15 mouse cellular contexts compared by ENCODE assay signal in genomic region chr5:77546001-77546620, GRCm38 (mm10).
A peak's percentile ranks its signal among the peaks of the same experiment; 100 is the strongest.
DNase-seq lines count a peak whose midpoint lies in the region; ATAC-seq and TF ChIP-seq lines count a peak whose summit lies in the region.
"Had no signal": no experiment of that assay in that cellular context is flagged by ENCODE, and none has a peak within 500 bp of the region (broad histone marks: within the 10 kb centered on the region; RNA-seq: fewer than 3 reads in every experiment).

No protein-coding gene starts in this region.

- no peak overlapping the region for H3K9ac ChIP-seq in embryonic facial prominence, embryonic 14.5 days (ENCODE audit: low read depth, low read length)
- H3K9ac ChIP-seq in lung, embryonic 14.5 days, result no peak overlapping the region
- no peak overlapping the region for H3K9ac ChIP-seq in midbrain, embryonic 14.5 days (replicated peaks; ENCODE audit: low read length)
- H3K9ac ChIP-seq: embryonic facial prominence, embryonic 12.5 days; stomach, embryonic 15.5 days had no signal

- no peak overlapping the region for H3K4me3 ChIP-seq in embryonic facial prominence, embryonic 14.5 days (ENCODE audit: low read depth, low read length)
- no peak overlapping the region for H3K4me3 ChIP-seq in embryonic facial prominence, embryonic 10.5 days
- no peak overlapping the region for H3K4me3 ChIP-seq in lung, embryonic 14.5 days (ENCODE audit: low read depth, low read length)
- H3K4me3 ChIP-seq in lung, adult 2 months (replicated peaks; ENCODE audit: extremely low read depth, low read depth, low read length), result no peak overlapping the region
- H3K4me3 ChIP-seq in midbrain, embryonic 14.5 days (replicated peaks; ENCODE audit: low read depth, low read length), result no peak overlapping the region
- H3K4me3 ChIP-seq: embryonic facial prominence, embryonic 12.5 days; heart, embryonic 10.5 days; stomach, embryonic 15.5 days had no signal

- H3K4me1 ChIP-seq in embryonic facial prominence, embryonic 14.5 days (ENCODE audit: control insufficient read depth, insufficient read depth, low read length), result no peaks in the 10 kb centered on the region; the same call in 1 of the 2 replicates
- H3K4me1 ChIP-seq in embryonic facial prominence, embryonic 10.5 days, result peaks cover 5% of the 10 kb centered on the region
- no peaks in the 10 kb centered on the region for H3K4me1 ChIP-seq in lung, embryonic 14.5 days (ENCODE audit: insufficient read depth)
- H3K4me1 ChIP-seq in lung, adult 2 months (ENCODE audit: control insufficient read depth, insufficient read depth, low read length), result no peaks in the 10 kb centered on the region
- no peaks in the 10 kb centered on the region for H3K4me1 ChIP-seq in midbrain, embryonic 14.5 days (ENCODE audit: control insufficient read depth, insufficient read depth, low read length)
- H3K4me1 ChIP-seq: embryonic facial prominence, embryonic 12.5 days; heart, embryonic 10.5 days; stomach, embryonic 15.5 days had no signal

- H3K36me3 ChIP-seq in embryonic facial prominence, embryonic 14.5 days (ENCODE audit: control insufficient read depth, insufficient read depth, low read length), result no peaks in the 10 kb centered on the region
- no peaks in the 10 kb centered on the region for H3K36me3 ChIP-seq in embryonic facial prominence, embryonic 10.5 days (replicated peaks)
- no peaks in the 10 kb centered on the region for H3K36me3 ChIP-seq in lung, embryonic 14.5 days (ENCODE audit: insufficient read depth)
- no peaks in the 10 kb centered on the region for H3K36me3 ChIP-seq in midbrain, embryonic 14.5 days (ENCODE audit: control insufficient read depth, insufficient read depth, low read length)
- H3K36me3 ChIP-seq: embryonic facial prominence, embryonic 12.5 days; heart, embryonic 10.5 days; stomach, embryonic 15.5 days had no signal

- TF ChIP-seq CTCF in lung, embryonic 14.5 days (IDR thresholded peaks at IDR 0.05; ENCODE audit: low read depth), result no peak
- no peak for TF ChIP-seq CTCF in lung, adult 2 months (IDR thresholded peaks at IDR 0.05; ENCODE audit: insufficient read depth, low read length)
- TF ChIP-seq CTCF in brain, embryonic 14.5 days (IDR thresholded peaks at IDR 0.05; ENCODE audit: borderline replicate concordance, extremely low read depth, insufficient read depth, insufficient read length), result no peak

- intact Hi-C loops in gastrocnemius, postnatal 36 days (cut with DNase I), result no loop called here

- TF ChIP-seq POLR2A in lung, adult 2 months (IDR thresholded peaks at IDR 0.05; ENCODE audit: borderline replicate concordance, extremely low read depth, low read depth, low read length), result no peak
- TF ChIP-seq POLR2A in brain, embryonic 14.5 days (IDR thresholded peaks at IDR 0.05; ENCODE audit: borderline replicate concordance, extremely low read depth, insufficient read depth, insufficient read length, poor library complexity, severe bottlenecking), result no peak

- 38% methylated on average over 13 of the region's 13 CpGs for WGBS in embryonic facial prominence, embryonic 14.5 days
- 43% methylated on average over 13 of the region's 13 CpGs for WGBS in embryonic facial prominence, embryonic 10.5 days
- 50% methylated on average over 13 of the region's 13 CpGs for WGBS in lung, embryonic 14.5 days
- 57% methylated on average over 13 of the region's 13 CpGs for WGBS in lung, adult 2 months
- WGBS in midbrain, embryonic 14.5 days, result 10% methylated on average over 13 of the region's 13 CpGs

- H3K27me3 ChIP-seq in embryonic facial prominence, embryonic 14.5 days (replicated peaks; ENCODE audit: control insufficient read depth, insufficient read depth, low read length), result no peaks in the 10 kb centered on the region
- H3K27me3 ChIP-seq in embryonic facial prominence, embryonic 10.5 days (replicated peaks; ENCODE audit: low read depth, poor library complexity, severe bottlenecking), result 0 out of 2 replicates have a peak, but pooled peaks cover 10% of the 10 kb centered on the region
- H3K27me3 ChIP-seq in lung, embryonic 14.5 days (ENCODE audit: insufficient read depth, low read length), result no peaks in the 10 kb centered on the region
- H3K27me3 ChIP-seq in midbrain, embryonic 14.5 days (ENCODE audit: control insufficient read depth, insufficient read depth, low read length), result no peaks in the 10 kb centered on the region
- H3K27me3 ChIP-seq: embryonic facial prominence, embryonic 12.5 days; stomach, embryonic 15.5 days had no signal

- no peak for ATAC-seq in embryonic facial prominence, embryonic 14.5 days (ENCODE audit: low read depth)
- no peak for ATAC-seq in lung, embryonic 14.5 days (ENCODE audit: insufficient read depth)
- ATAC-seq in midbrain, embryonic 14.5 days (ENCODE audit: low FRiP score, low TSS enrichment), result no peak; the same call in 1 of the 2 replicates
- ATAC-seq: intestine, postnatal 0 days had no signal

- H3K9me3 ChIP-seq in embryonic facial prominence, embryonic 14.5 days (ENCODE audit: control insufficient read depth, low read length), result no peaks in the 10 kb centered on the region
- no peaks in the 10 kb centered on the region for H3K9me3 ChIP-seq in embryonic facial prominence, embryonic 10.5 days
- no peaks in the 10 kb centered on the region for H3K9me3 ChIP-seq in lung, embryonic 14.5 days (ENCODE audit: low read depth, low read length)
- no peaks in the 10 kb centered on the region for H3K9me3 ChIP-seq in midbrain, embryonic 14.5 days (ENCODE audit: control insufficient read depth, low read length)
- H3K9me3 ChIP-seq: embryonic facial prominence, embryonic 12.5 days; heart, embryonic 10.5 days; stomach, embryonic 15.5 days had no signal

- DNase-seq in embryonic facial prominence, embryonic 14.5 days (ENCODE audit: low spot score), result peak; percentile 62
- DNase-seq in embryonic facial prominence, embryonic 10.5 days (ENCODE audit: low spot score), result no peak
- peak; percentile 9 for DNase-seq in lung, embryonic 14.5 days
- DNase-seq in lung, adult 2 months, result no peak
- DNase-seq in brain, embryonic 14.5 days (ENCODE audit: low read depth), result peak; percentile 72
- DNase-seq in midbrain, embryonic 14.5 days, result peak; percentile 40
- DNase-seq in gastrocnemius, postnatal 36 days, result no peak
- no peak for DNase-seq in thymus, postnatal 10 days (ENCODE audit: low spot score in 2 of 2)
- DNase-seq: cerebellum, adult 9-10 months; heart, postnatal 36 days; lung, postnatal 14 days had no signal

- no peak overlapping the region for H3K4me2 ChIP-seq in embryonic facial prominence, embryonic 14.5 days (ENCODE audit: low read depth, low read length)
- no peak overlapping the region for H3K4me2 ChIP-seq in lung, embryonic 14.5 days
- H3K4me2 ChIP-seq in midbrain, embryonic 14.5 days (ENCODE audit: low read length), result no peak overlapping the region; the same call in 1 of the 2 replicates
- H3K4me2 ChIP-seq: embryonic facial prominence, embryonic 12.5 days; stomach, embryonic 15.5 days had no signal

- no peak overlapping the region for H3K27ac ChIP-seq in embryonic facial prominence, embryonic 14.5 days (replicated peaks; ENCODE audit: low read depth, low read length)
- no peak overlapping the region; the same call in 1 of the 2 replicates for H3K27ac ChIP-seq in embryonic facial prominence, embryonic 10.5 days (replicated peaks)
- no peak overlapping the region for H3K27ac ChIP-seq in lung, embryonic 14.5 days (ENCODE audit: low read depth)
- H3K27ac ChIP-seq in midbrain, embryonic 14.5 days (replicated peaks; ENCODE audit: low read depth, low read length), result no peak overlapping the region
- H3K27ac ChIP-seq: embryonic facial prominence, embryonic 12.5 days; heart, embryonic 10.5 days; stomach, embryonic 15.5 days had no signal

Comparison
In these comparisons a context has a peak if more than half of its experiments do, and no peak if none do; other contexts are left out.
1. DNase-seq: peak in embryonic facial prominence, embryonic 14.5 days (single experiment), lung, embryonic 14.5 days (single experiment), brain, embryonic 14.5 days (single experiment) and midbrain, embryonic 14.5 days (single experiment); none in embryonic facial prominence, embryonic 10.5 days (single experiment), lung, adult 2 months (single experiment), gastrocnemius, postnatal 36 days (0 of 2) and thymus, postnatal 10 days (0 of 2).